Mouse (Mus musculus): ENCODE results near the gene Apoa5.

- TF ChIP-seq CTCF (conservative IDR thresholded peaks at IDR 0.05; ENCODE audit: insufficient read depth, insufficient read length, low read depth, low read length) (peak; percentile 40; the same call in 1 of the 2 replicates), POLR2A (IDR thresholded peaks at IDR 0.05; ENCODE audit: low read depth, low read length) (peak; percentile 22)
Measured at GRCm38 (mm10) chr9:46272677-46273454, 4.4 kb downstream of the Apoa5 start, which contains the start of gene Zpr1.
